Mouse (Mus musculus) neutrophil, adult 5-6 weeks (primary cell): ENCODE data around the gene Sobp. TPM values are rescaled to one million over a fixed set of nuclear protein-coding genes. Genes with fewer than 3 reads are reported as not detected.
A peak's percentile ranks its signal among the peaks of the same experiment; 100 is the strongest.

ENCODE experiments used
- ATAC-seq: fragments of 151-379, 151-347 bp; 2 replicates; pipeline ENCODE4 v1.8.0; 2017; ENCODE audit warnings: mild to moderate bottlenecking, moderate TSS enrichment; ENCODE audit not compliant: insufficient number of reproducible peaks, poor library complexity, low FRiP score, severe bottlenecking; ENCODE audit errors: extremely low read depth
- total RNA-seq: library from RNA; stranded (forward); fragments of 200-1000 nt; gene quantifications from 2 replicates; pipeline ENCODE4 v1.2.3, GENCODE M21; 2017

Sobp gene
- total RNA-seq, 1 experiment from 2014 or later, result not detected

- ATAC-seq, result no peak
Observed at GRCm38 (mm10) chr10:43043351-43044209, 130.8 kb downstream of the Sobp start.

DNA sequence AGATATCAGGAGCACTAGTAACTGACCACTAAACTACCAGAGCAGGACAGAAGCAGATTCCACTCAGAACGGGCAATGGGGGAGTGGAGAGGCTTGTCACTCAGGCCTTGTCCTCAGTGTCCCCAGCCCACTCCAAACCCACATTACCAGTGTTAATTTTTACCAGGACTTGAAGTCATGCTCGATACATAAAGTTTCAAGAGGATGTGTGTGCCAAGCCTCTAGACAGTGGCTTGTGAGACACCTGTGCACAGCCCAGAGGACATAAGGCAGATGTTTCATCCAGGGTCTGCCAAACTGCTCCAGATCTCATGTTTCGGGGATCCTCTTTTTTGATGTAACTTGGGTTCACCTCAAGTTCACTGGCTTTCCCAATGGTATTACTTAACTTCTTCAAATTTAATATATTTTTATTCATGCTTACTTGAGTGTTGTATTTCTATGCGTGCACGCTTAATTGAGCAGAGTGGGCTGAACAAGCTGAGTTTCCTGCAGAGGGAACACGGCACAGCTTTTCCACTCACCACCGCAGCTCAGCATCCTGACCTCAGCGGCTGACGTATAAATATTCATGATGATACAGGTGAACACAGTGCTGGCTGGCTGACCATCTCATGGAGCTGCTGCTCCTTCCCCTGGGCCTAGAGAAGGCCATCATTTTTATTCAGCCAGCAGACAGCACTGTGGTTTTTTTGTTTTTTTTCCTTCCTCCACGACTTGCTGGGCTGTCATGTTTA, 131.6 kb downstream of the Sobp start:
- ATAC-seq, result no peak

GRCm38 (mm10) chr10:43041794-43042193, 132.5 kb downstream of the Sobp start:
- ATAC-seq, result no peak

- ATAC-seq, result no peak
Observed at GRCm38 (mm10) chr10:43037455-43037793, 136.9 kb downstream of the Sobp start.

GRCm38 (mm10) chr10:43036646-43037454, 137.5 kb downstream of the Sobp start:
- ATAC-seq, result no peak

- no peak for ATAC-seq
Observed at GRCm38 (mm10) chr10:43035579-43035978, 138.8 kb downstream of the Sobp start.

DNA sequence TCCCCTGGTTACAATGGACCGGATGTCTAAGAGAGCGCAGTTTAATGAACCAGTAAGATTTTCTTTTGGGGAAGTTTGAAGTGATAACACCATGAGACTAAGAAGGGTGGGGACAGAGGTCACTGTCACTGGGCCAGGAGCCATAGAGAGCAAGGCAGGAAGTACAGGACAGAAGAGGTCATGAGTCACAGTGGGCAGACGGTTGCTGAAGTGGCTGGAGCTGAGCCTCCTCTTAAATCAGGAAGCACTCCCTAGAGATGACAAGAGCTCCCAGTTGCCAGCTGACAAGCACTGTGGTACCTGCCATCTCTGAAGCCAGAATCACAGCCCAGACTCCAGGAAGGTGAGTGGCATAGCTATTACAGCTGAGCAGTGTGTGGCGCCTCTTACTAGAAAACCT, 139.5 kb downstream of the Sobp start:
- ATAC-seq, result no peak

DNA sequence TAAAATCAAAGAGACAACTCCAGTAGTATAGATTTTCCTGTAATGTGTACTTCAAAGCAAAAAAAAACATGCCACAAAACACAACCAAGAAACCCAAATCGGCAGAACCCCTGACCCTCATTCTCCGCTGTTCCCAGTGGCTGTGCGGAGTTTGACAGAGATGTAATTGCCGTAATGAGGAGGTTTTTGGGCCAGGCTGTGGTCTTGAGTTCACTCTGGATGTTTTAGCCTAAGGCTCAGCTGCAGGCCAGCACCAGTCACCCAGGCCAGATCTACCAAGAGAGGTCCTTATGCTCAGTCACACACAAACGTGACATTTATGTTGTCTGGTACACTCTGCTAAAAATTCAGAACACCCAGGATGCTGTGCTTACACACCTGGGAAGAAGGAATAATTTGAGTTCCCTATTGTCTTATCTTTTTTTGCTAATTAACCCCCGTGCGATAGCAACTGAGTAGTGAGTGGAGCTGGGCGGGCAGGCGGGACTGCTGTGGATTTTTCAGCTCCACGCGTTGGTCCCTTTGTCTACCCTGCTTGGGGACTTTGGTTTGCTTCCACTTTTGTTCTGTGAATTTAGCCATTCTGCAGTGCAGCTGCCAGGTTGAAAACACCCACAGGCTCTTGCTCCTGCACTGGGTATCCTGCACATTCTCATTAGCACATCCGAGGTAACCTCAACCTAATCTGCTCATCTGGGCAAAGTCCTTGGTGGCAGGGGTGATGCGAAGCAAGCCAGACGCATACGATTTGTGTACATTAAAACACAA, 140.7 kb downstream of the Sobp start:
- no peak for ATAC-seq

DNA sequence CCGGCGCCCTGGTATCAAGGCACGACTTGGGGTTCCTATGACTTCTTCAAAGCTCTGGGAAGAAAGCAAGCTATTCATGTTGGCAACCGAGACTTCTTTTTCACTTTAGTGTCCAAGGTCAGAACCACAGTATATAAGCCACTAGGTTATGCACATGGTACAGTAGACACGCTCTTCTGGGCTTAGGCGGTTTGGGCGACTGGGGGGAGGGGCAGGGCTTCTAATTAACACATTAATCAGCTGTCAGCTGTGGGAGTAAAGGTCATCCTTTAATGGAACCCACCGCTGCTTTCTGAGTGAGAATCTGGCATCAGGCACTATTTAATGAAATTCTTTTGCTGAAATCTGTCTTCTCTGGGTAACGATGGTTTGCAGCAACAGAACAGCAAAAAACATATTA, 147.3 kb downstream of the Sobp start:
- no peak for ATAC-seq

DNA sequence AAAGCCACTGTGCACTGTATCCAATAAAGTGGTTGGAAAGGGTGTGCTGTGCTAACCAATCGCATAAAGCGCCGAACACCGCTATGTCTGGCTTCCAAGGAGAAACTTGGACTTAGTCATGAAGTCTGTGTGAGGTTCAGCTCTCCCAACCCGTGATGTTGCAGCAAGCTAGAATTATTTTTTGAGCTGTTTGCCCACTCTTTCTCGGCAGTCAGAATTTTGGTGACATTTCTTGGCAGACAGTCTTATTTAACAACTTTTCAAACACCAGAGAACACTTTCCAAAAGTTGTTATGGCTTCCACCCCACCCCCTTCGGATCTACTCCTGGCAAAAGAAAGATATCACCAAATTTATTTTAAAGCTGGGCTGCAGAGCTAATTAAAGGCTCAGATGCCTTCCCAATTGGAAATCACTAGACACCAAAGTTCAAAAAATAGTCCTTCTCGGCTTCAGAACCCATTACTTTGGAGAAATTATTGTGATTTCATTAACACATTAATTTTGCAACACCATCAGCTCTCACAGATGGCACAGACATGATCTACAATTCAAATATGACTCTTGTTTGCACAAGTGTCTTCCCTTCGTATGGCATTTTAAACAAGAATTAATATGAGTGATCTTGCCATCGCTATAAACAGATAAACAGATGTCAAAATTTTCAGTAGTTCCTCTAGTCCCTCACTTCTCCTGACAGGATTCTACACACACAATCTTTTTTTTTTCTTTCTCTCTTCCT, 150.7 kb downstream of the Sobp start:
- ATAC-seq, result no peak

GRCm38 (mm10) chr10:43022190-43022761, 152.1 kb downstream of the Sobp start:
- ATAC-seq, result 0 out of 2 replicates have a peak, but pooled peaks have one; percentile 9

DNA sequence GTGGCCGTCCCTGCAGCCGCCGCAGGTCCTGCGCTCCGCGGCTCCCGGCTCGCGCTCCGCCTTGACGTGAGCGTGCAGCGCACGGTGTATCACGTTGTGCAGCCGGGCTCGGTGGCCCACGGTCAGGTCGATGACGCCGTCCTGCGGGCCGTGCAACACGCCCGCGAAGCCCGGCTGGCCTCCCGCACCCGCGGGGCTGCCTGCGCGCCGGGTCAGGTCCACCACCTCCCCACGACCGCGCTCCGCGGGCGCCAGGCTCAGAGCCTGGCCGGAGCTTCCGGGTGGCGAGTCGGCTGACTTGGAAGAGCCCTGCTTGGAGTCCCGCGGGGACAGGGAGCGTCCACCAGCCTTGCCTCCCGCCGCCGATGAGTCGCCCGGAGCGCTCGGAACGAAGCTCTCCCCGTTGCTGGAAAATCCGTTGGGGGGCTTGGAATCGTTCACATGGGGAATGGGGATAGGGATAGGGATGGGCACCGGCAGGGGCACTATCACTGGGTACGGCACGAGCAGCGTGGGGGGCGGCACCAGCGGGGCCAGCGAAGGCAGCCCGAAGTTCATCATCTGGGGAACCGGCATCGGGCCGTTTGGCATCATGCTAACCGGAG, 152.7 kb downstream of the Sobp start:
- ATAC-seq, result no peak

GRCm38 (mm10) chr10:43021017-43021416, 153.3 kb downstream of the Sobp start:
- no peak for ATAC-seq

DNA sequence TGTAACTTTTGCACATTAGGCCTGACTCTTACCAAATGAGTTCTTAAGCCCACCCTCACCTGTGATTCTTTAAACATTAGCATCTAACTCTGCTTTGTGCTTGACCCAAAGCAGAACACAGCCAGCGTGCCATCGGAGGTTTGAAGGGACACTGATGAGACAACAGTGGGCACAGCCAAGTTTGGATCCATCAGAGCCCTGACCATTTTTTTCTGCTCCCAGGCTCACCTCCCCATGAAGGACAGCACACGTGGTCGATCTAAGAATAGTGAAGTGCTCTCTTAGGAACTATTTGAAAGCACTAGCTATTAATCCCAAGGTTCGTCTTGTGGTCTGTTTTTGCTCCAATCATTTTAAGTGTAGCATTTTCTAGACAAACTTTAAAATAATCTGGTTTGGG, 159.5 kb downstream of the Sobp start:
- no peak for ATAC-seq

GRCm38 (mm10) chr10:43014358-43014757, 160.0 kb downstream of the Sobp start:
- ATAC-seq, result no peak

DNA sequence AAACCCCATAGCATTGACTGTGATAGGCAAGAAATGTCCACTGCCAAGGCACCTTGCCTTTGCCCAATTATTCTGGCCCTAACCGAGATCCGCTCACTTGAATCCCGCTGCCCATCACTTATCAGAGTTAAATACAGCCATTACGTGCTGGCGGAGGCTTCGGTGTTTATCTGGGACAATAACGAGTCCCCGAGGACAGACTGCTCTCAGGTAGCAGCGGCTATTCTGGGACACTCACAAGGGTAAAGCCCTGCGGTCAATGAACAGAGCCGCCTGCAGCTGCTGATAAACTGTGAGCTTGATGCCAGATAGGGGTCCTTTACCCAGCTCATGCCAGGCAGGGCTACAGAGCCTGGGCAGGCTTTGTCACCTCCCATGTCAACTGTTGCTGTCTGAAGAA, 166.2 kb downstream of the Sobp start:
- no peak for ATAC-seq

GRCm38 (mm10) chr10:43006534-43006933, 167.8 kb downstream of the Sobp start:
- no peak for ATAC-seq

DNA sequence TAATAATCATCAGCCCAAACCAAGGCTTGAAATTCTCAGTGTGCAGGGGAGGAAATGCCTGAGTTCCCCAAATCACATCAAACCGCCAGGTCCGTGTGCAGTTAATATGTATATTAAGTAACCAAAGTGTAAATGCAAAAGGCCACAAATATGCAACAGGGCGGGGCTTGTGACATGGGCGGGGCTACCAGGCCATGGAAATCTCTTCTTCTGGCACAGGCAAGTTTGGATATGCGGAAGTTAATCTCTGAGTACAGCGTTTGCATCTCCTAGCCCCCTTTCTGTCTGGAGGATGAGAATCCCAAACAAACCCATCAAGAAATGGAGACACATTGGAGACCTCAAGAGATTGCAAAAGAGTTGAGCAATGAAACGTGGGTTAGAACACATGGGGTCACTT, 168.7 kb downstream of the Sobp start:
- ATAC-seq, result no peak
